Mouse (Mus musculus) hindbrain, embryonic 12.5 days (tissue): Measurements from ENCODE around the gene Cdc40. TPM values are rescaled to one million over a fixed set of nuclear protein-coding genes. Genes with fewer than 3 reads are reported as not detected.

ENCODE experiments used
- ATAC-seq: fragments of 200-750 bp; cut with Nextera tagmentation; 2 replicates; pipeline ENCODE4 v1.8.0; 2017; ENCODE audit warnings: moderate TSS enrichment; ENCODE audit not compliant: low FRiP score
- H3K27ac ChIP-seq: fragments of 300-500 bp; sonication (generic); 2 replicates; pipeline ENCODE4 v1.5.1; 2016; ENCODE audit warnings: mild to moderate bottlenecking
- H3K27me3 ChIP-seq: fragments of 300-500 bp; sonication (generic); 2 replicates; pipeline ENCODE4 v1.6.1; 2016; ENCODE audit warnings: mild to moderate bottlenecking
- H3K36me3 ChIP-seq: fragments of 300-500 bp; sonication (generic); 2 replicates; pipeline ENCODE4 v1.6.1; 2016; ENCODE audit warnings: mild to moderate bottlenecking
- H3K4me1 ChIP-seq: fragments of 300-500 bp; sonication (generic); 2 replicates; pipeline ENCODE4 v1.6.1; 2016
- H3K4me2 ChIP-seq: fragments of 300-500 bp; sonication (generic); replicated peaks from 2 replicates; pipeline ENCODE4 v1.6.1; 2016; ENCODE audit warnings: mild to moderate bottlenecking
- H3K4me3 ChIP-seq: fragments of 300-500 bp; sonication (generic); 2 replicates; pipeline ENCODE4 v1.5.1; 2016; ENCODE audit warnings: mild to moderate bottlenecking
- H3K9ac ChIP-seq: fragments of 300-500 bp; sonication (generic); 2 replicates; pipeline ENCODE4 v1.6.1; 2016; ENCODE audit warnings: mild to moderate bottlenecking, moderate library complexity
- H3K9me3 ChIP-seq: fragments of 300-500 bp; sonication (generic); replicated peaks from 2 replicates; pipeline ENCODE4 v1.6.1; 2016; ENCODE audit warnings: mild to moderate bottlenecking
- WGBS: fragments of 180-500 bp; shearing (Covaris S2); methylation state at CpG from one replicate; pipeline ENCODE4 v1.1.7; 2016; 5-methylcytosine and 5-hydroxymethylcytosine counted together
- polyA plus RNA-seq: library from polyadenylated mRNA; unstranded; fragments of >200 nt; fragmentation: Nextera tagmentation; extraction: Ambion mirVana; gene quantifications from 2 replicates; pipeline ENCODE4 v1.2.1, GENCODE M21; 2016

The Cdc40 gene
- polyA plus RNA-seq, 1 experiment from 2014 or later, result 32.1 TPM

DNA sequence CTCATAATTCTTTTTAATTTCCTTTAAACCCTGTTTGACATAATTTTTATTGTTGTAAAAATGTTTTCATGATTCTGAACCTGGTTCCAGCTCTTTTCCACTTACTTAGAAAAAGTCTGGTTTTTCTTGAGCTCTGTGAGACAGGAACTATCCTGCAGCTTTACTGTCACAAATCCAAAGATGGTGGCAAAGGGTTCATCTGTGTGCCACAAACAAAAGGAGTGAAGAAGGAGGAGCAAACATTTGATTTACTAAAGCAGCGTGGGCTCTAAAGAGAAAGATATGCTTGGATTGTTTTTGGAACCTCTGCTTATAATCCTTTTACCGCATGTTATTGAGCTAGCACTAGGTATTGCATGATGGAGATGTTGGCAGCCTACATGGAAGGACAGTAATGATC, 4.2 kb upstream of the Cdc40 start:
- H3K4me1 ChIP-seq, result no peaks in the 10 kb centered on the region
- H3K27ac ChIP-seq, result no peak overlapping the region
- H3K27me3 ChIP-seq, result no peaks in the 10 kb centered on the region
- 71% methylated on average over 2 of the region's 2 CpGs for WGBS
- no peaks in the 10 kb centered on the region for H3K9me3 ChIP-seq
- H3K9ac ChIP-seq, result no peak overlapping the region
- no peak overlapping the region for H3K4me2 ChIP-seq
- no peak overlapping the region for H3K4me3 ChIP-seq
- no peaks in the 10 kb centered on the region for H3K36me3 ChIP-seq
- ATAC-seq, result no peak

DNA sequence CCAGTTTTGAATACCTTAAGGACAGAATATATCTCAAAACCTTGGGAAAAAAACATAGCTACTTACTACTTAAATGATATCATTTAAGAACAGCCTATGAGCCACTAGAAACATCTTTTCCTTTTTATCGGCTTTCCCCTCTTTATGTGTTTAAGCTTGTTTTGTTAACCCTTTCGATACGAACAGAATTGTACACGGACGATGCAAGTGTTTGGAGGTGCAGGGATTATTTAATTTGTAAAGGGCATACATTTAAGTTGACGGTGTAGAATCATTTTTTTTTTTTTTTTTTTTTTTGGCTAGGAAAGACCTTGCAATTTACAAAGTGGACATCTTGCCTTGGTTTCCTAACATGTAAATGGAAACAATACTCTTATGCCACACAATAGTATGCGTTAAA, 2.3 kb upstream of the Cdc40 start:
- WGBS, result 60% methylated on average over 7 of the region's 7 CpGs
- Histone ChIP-seq H3K4me2 (peak overlapping the region; percentile 43), H3K4me3 (peak overlapping the region; percentile 14; the same call in 1 of the 2 replicates), H3K9ac (no peak overlapping the region), H3K27ac (no peak overlapping the region), H3K36me3 (no peaks in the 10 kb centered on the region), H3K4me1 (peaks cover 12% of the 10 kb centered on the region), H3K9me3 (no peaks in the 10 kb centered on the region), H3K27me3 (no peaks in the 10 kb centered on the region)
- ATAC-seq, result no peak

DNA sequence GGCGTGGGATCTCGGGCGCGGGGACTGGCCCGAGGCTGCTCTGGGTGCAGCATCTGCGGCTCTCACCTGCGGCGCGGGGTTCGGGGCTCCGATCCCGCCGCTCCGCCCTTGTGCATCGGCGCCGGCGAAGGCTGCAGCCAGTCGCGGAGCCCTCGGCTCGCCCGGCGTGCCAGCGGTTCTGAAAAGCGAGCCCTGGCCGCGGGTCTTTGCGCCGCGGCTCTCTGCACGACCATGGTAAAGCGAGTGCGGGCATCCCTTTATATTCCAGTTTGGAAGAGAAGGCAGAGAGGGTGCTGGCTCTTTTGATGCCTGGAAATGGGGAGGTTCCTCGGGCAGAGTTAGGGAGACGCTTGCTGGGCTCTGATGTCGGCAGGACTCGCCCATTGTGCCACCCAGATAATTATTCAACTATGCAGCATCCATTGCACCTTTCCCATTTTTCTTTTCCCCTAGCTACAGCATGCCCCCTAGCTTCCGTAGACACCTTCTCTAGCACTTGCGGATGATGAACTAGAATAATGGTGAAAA, 1.2 kb upstream of the Cdc40 start:
- H3K9ac ChIP-seq, result peak overlapping the region; percentile 96
- peak overlapping the region; percentile 54 for H3K4me2 ChIP-seq
- peak overlapping the region; percentile 91 for H3K4me3 ChIP-seq
- no peaks in the 10 kb centered on the region for H3K27me3 ChIP-seq
- H3K4me1 ChIP-seq, result peaks cover 12% of the 10 kb centered on the region
- H3K36me3 ChIP-seq, result no peaks in the 10 kb centered on the region
- peak overlapping the region; percentile 98 for H3K27ac ChIP-seq
- H3K9me3 ChIP-seq, result no peaks in the 10 kb centered on the region
- peak; percentile 24 for ATAC-seq
- under 1% methylated on average over 29 of the region's 40 CpGs for WGBS

DNA sequence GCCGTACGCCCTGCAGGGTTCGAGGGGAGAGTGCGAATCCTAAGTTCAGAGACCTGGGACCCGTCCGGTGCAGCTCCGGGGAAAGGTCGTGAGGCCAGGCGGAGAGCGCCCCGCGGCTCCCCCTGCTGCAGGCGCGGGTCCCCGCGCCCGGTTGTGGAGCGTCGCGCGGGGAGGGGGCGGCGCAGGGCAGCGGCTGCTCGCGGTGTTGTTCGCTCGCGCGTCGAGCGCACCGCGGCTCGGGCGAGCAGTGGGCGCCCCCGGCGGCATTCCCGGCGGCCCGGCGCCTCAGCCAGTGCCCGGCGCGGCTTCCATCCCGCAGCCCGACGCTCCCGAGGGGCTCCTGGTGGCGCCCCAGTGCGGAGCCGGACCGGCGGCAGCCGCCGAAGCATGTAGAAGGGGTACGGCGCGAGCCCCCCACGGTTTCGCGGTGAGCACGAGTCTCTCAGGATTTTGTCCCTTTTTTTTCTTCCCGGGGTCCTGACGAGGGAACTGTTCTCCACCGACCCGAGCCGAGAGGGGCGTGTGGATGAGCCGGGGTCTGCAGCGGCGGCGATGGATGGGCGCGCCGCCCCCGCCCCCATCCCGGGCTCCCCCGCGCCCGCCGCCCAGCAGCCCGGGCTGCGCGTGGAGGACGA, 650 bp upstream of the Cdc40 start:
- H3K36me3 ChIP-seq, result no peaks in the 10 kb centered on the region
- WGBS, result 0% methylated on average over 47 of the region's 87 CpGs
- peaks cover 12% of the 10 kb centered on the region for H3K4me1 ChIP-seq
- peak overlapping the region; percentile 91 for H3K4me3 ChIP-seq
- ATAC-seq, result peak; percentile 90
- H3K27ac ChIP-seq, result peak overlapping the region; percentile 98
- peak overlapping the region; percentile 96 for H3K9ac ChIP-seq
- H3K9me3 ChIP-seq, result no peaks in the 10 kb centered on the region
- no peaks in the 10 kb centered on the region for H3K27me3 ChIP-seq
- H3K4me2 ChIP-seq, result peak overlapping the region; percentile 54

DNA sequence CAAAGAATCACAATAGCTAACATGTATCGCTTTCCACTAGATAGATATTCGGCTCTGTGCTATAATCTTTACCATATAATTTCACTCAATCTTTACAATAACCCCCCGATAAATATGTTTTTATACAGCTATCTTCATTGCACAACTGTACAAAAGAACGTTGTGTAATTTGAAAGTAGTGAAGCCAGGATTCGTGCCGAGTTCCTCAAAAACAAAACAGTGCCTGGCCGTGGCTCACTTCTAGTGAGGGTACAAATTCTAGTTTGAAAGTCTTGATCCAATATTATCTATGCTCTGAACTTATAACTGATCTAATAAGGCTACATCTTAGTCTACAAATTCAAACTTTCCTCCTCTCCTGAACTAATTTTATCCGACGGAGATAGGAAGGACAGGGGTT, 778 bp downstream of the Cdc40 start:
- Histone ChIP-seq H3K4me1 (peaks cover 12% of the 10 kb centered on the region), H3K9ac (peak overlapping the region; percentile 71), H3K4me2 (peak overlapping the region; percentile 57), H3K4me3 (peak overlapping the region; percentile 91), H3K27ac (peak overlapping the region; percentile 60; the same call in 1 of the 2 replicates), H3K9me3 (no peaks in the 10 kb centered on the region), H3K36me3 (no peaks in the 10 kb centered on the region), H3K27me3 (no peaks in the 10 kb centered on the region)
- 19% methylated on average over 9 of the region's 9 CpGs for WGBS
- ATAC-seq, result no peak

DNA sequence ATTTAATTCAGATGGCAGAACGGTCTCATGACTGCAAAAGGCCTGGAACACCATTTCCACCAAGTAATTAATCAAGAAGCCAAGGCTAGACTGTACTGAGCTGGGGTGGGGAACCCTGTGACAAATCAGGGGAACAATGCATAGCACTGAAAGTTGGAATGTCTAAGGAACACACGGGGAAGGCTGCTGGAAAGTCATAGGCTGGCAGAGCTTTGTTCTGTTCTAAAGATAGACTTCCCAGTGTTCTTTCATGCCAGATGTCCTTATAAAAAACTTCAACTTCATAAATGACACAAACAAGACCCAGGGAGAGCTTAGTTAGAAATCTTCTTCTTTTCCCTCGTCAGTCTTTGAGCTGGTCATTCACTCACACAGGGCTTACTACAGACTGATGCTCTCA, 1.9 kb downstream of the Cdc40 start:
- Histone ChIP-seq H3K27me3 (no peaks in the 10 kb centered on the region), H3K27ac (no peak overlapping the region), H3K4me1 (peaks cover 12% of the 10 kb centered on the region), H3K9ac (no peak overlapping the region), H3K4me2 (peak overlapping the region; percentile 57; the same call in 1 of the 2 replicates), H3K36me3 (no peaks in the 10 kb centered on the region), H3K4me3 (no peak overlapping the region), H3K9me3 (no peaks in the 10 kb centered on the region)
- no peak for ATAC-seq
- 78% methylated on average over 3 of the region's 3 CpGs for WGBS

DNA sequence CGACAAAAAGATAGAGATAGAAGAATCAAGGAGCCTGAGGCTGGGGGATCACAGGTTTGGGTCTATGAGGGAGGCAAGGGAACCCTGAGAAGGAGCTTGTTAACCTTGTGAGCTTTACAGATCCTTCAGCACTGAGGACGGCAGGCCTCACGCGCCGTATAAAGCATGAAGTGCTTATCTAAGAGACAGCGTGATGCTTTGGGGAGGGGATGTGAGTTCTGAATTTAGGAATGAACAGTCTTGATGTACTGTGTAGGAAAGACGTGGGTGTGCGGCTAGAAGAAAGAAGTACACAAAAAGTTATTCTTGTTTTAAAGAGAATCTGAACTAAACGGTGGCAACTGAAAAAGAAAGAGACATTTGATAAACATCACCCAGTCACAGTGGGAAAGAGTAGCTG, 3.1 kb downstream of the Cdc40 start:
- H3K9ac ChIP-seq, result no peak overlapping the region
- no peak overlapping the region for H3K27ac ChIP-seq
- H3K4me1 ChIP-seq, result peaks cover 12% of the 10 kb centered on the region
- no peak for ATAC-seq
- H3K9me3 ChIP-seq, result no peaks in the 10 kb centered on the region
- H3K4me3 ChIP-seq, result no peak overlapping the region
- 83% methylated on average over 9 of the region's 9 CpGs for WGBS
- H3K27me3 ChIP-seq, result no peaks in the 10 kb centered on the region
- 0 out of 2 replicates have a peak, but pooled peaks cover 6% of the 10 kb centered on the region for H3K36me3 ChIP-seq
- no peak overlapping the region for H3K4me2 ChIP-seq

DNA sequence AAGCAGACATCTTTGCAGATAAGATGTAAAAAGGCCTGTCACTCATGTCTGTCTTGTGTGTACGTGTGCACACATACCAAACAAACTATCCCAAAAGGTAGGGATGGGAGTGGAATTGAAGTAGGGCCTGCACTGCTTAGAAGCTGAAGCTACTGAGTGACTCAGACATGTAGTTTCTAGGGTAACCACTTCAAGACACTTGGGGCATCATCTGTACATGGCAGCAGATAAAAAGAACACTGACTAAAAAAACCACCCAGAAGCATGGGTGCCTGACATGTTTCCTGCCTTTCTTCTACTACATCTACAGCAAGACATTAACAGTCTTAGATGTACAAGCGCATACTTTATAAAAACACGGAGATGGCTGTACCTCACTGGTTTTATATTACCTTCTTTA, 4.9 kb downstream of the Cdc40 start:
- Histone ChIP-seq H3K4me3 (no peak overlapping the region), H3K36me3 (0 out of 2 replicates have a peak, but pooled peaks cover 6% of the 10 kb centered on the region), H3K4me1 (peaks cover 12% of the 10 kb centered on the region), H3K9me3 (no peaks in the 10 kb centered on the region), H3K9ac (no peak overlapping the region), H3K27ac (no peak overlapping the region), H3K4me2 (no peak overlapping the region), H3K27me3 (no peaks in the 10 kb centered on the region)
- 93% methylated on average over 3 of the region's 3 CpGs for WGBS
- ATAC-seq, result no peak

DNA sequence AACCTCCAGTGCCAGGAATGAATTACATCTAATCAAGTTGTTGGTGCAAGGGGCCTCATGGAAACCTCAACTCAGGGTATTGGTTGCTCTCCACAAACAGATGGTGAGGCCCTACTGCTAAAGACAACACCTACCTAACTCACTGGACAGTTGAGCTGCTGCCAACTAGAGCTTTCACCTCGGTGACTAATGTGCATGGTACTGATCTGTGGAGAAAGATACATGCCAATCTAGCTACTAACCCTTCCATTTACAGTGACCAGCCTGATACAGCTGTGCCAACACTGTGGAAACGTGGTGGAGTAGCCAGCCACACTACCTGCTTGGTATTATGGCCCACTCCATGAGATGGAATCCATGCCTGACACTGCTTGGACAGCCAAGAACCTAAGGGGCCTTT, 11.1 kb downstream of the Cdc40 start:
- Histone ChIP-seq H3K27ac (no peak overlapping the region), H3K27me3 (no peaks in the 10 kb centered on the region), H3K4me3 (no peak overlapping the region), H3K4me1 (no peaks in the 10 kb centered on the region), H3K9me3 (no peaks in the 10 kb centered on the region), H3K9ac (no peak overlapping the region), H3K36me3 (peaks cover 11% of the 10 kb centered on the region; the same call in 1 of the 2 replicates), H3K4me2 (no peak overlapping the region)
- ATAC-seq, result no peak
- 81% methylated on average over 2 of the region's 2 CpGs for WGBS

DNA sequence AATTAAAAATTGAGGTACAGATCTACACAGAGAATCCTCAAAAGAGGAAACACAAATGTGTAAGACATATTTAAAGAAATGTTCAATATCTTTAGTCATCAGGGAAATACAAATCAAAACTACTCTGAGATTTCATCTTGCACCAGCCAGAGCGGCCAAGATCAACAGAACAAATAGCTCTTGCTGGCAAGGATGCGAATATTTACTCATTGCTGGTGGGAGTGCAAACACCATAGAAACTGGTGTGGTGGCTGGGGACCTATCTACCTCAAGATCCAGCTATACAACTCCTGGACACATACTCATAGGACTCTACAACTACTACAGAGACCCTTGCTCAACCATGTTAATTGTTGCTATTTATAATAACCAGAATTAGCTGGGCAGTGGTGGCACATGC, 11.8 kb downstream of the Cdc40 start:
- Histone ChIP-seq H3K36me3 (peaks cover 12% of the 10 kb centered on the region; the same call in 1 of the 2 replicates), H3K4me2 (no peak overlapping the region), H3K4me1 (no peaks in the 10 kb centered on the region), H3K27me3 (no peaks in the 10 kb centered on the region), H3K9ac (no peak overlapping the region), H3K9me3 (no peaks in the 10 kb centered on the region), H3K4me3 (no peak overlapping the region), H3K27ac (no peak overlapping the region)
- WGBS, result 87% methylated on average over 2 of the region's 2 CpGs
- ATAC-seq, result no peak

DNA sequence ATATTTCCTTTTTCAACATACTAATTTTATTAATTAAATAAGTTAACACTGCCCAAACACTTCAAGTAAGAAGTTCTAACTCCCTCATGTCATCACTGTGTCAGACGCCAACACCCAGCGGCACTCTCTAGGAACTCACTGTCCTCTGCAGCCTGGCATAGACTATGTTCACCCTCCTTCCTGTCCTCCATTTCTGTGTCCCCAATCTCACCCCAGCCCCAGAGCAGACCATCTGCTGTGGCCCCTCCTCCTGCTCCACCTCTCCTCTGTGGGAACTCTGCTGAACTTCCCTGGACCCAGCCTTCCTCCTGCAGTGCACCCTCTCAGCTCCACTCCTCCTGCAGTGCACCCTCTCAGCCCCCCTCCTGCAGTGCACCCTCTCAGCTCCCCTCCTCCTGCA, 15.0 kb downstream of the Cdc40 start:
- Histone ChIP-seq H3K27ac (no peak overlapping the region), H3K4me1 (no peaks in the 10 kb centered on the region), H3K27me3 (no peaks in the 10 kb centered on the region), H3K36me3 (peaks cover 14% of the 10 kb centered on the region), H3K4me2 (no peak overlapping the region), H3K9ac (no peak overlapping the region), H3K9me3 (no peaks in the 10 kb centered on the region), H3K4me3 (no peak overlapping the region)
- WGBS, result 94% methylated on average over 2 of the region's 2 CpGs
- ATAC-seq, result no peak

DNA sequence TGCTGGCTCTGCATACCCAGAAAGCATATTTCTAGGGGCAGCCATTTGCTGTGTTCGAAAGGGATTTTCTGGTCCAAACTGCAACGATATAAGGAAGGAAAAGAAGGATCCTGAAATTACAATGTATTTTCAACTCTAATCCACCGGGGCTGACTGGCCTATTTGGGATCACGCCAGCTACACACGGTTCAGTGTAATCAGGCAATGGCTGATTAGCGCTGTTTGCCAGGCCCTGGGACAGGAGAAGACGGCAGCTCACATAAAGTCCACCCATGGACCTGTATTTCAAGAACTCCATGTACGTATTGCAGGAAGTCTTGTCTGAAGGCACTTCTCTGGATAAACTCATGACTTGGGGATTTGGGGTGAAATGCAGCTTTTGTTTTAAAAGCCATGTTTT, 25.5 kb downstream of the Cdc40 start:
- no peak for ATAC-seq
- no peak overlapping the region for H3K27ac ChIP-seq
- no peak overlapping the region for H3K9ac ChIP-seq
- no peaks in the 10 kb centered on the region for H3K27me3 ChIP-seq
- H3K4me2 ChIP-seq, result no peak overlapping the region
- H3K4me3 ChIP-seq, result no peak overlapping the region
- no peaks in the 10 kb centered on the region for H3K36me3 ChIP-seq
- WGBS, result 88% methylated on average over 8 of the region's 8 CpGs
- no peaks in the 10 kb centered on the region for H3K4me1 ChIP-seq
- H3K9me3 ChIP-seq, result no peaks in the 10 kb centered on the region

DNA sequence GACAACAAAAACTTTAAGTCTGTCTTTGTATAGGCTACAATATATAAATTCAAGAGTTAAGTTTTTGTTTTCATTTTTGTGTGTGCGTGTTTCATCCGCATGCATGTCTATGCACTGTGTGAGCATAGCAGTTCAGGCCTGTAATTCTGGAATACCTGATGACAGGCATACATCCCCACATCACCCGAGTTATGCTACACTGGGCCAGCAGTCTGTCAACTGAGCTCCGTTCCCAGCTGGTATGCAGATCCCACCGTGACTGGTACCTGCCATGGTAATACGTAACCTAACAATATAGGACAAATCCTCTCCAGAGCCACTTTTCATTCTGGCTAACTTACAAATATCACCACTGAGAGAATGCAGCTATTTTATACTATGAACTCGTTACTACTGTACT, 26.4 kb downstream of the Cdc40 start:
- no peak overlapping the region for H3K4me3 ChIP-seq
- H3K4me1 ChIP-seq, result no peaks in the 10 kb centered on the region
- H3K27me3 ChIP-seq, result no peaks in the 10 kb centered on the region
- ATAC-seq, result no peak
- no peak overlapping the region for H3K4me2 ChIP-seq
- no peak overlapping the region for H3K9ac ChIP-seq
- WGBS, result 89% methylated on average over 7 of the region's 7 CpGs
- H3K36me3 ChIP-seq, result no peaks in the 10 kb centered on the region
- H3K9me3 ChIP-seq, result no peaks in the 10 kb centered on the region
- H3K27ac ChIP-seq, result no peak overlapping the region
